Mouse (Mus musculus) cerebellum, adult 18-20 months (tissue): ENCODE measurements around the gene Pcsk6.
A peak's percentile ranks its signal among the peaks of the same experiment; 100 is the strongest.
"Not testable (repeated sequence)": the region's sequence is repeated elsewhere in the genome, so short reads cannot be mapped to it uniquely, and the experiment has no call there.

Experiments used
- DNase-seq, 2 experiments: peaks; one replicate each; pipeline ENCODE4 v3.0.0; 2021

Gene Pcsk6

DNA sequence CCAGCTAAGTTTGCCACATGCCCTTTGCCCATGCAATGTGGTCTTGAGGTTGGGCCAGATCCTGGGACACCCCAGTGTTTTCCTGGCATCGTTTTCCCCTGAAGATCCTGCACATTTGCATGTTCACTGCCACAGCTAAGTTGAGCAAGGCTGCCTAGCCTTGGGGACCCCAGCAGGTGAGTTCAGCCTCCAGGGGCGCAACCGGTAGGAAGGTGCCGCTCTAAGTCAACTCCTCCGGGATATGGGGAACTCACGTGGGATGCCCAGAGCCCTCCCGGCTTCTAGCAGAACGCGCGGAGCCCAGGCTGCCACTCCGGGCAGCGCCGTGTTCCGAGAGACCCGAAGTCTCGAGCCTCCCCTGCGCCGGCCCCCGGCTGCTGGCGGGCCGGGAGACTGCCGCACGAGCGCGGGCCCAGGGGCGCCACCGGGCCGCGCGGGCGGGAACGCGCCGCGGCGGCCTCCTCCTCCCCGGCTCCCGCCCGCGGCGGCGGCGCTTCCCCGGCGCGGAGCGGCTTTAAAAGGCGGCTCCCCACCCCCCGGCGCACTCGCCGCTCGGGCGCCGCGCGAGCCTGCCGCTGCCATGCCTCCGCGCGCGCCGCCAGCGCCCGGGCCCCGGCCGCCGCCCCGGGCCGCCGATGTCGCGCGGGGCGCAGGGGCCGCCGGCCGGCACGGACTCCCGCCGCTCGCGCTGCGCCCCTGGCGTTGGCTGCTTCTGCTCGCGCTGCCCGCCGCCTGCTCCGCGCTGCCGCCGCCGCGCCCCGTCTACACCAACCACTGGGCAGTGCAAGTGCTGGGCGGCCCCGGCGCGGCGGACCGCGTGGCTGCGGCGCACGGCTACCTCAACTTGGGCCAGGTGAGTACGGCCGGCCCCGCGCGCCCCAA is at the start of gene Pcsk6:
Gene Pcsk6 (plus strand): TSS at position 144 of the 882 bp plus-strand sequence.
- DNase-seq: peak; percentile 31 to 54

DNA sequence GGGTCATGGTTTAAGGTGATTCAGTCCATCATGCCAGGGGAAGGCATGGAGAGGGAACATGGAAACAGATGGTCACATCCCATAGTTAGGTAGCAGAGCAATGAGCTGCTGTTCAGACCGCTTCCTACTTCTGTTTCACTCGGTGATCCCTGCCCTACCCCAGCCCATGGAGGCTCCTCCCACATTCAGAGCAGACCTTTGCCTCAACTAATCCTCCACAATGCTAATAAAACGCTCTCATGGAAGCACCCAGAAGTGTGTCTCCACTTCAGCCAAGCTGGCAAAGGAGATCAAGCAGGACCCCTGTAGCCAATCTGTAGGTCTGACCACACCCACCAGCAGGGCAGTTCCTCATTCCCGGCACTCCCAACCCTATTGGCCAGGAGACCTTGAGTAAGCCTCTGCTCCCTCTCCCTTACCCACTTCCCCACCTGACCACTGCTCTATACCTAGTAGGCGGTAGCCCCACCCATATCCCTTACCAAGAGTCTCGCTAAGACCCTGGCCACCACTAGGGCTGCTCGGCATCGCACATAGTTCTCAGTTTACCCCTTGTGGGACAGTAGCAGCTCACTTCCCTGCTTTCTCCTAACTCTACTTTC is 47.8 kb upstream of the Pcsk6 start:
- DNase-seq: no peak

DNA sequence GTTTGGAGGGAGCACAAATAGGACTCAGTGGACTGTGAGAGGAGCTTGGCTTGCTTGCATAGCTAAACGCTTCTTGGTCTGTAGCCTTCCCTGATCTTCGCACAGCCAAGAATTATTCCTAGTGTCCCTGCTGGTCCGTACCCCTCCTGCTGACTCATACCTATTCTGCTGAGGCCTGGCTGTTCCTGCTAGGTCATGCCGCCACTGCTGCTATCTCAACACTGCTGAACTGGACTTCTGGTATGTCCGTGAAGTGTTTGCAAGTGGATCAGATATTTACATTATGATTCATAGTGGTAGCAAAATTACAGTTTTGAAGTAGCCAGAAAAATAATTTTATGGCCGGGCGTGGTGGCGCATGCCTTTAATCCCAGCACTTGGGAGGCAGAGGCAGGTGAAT is 44.0 kb upstream of the Pcsk6 start:
- no peak for DNase-seq

DNA sequence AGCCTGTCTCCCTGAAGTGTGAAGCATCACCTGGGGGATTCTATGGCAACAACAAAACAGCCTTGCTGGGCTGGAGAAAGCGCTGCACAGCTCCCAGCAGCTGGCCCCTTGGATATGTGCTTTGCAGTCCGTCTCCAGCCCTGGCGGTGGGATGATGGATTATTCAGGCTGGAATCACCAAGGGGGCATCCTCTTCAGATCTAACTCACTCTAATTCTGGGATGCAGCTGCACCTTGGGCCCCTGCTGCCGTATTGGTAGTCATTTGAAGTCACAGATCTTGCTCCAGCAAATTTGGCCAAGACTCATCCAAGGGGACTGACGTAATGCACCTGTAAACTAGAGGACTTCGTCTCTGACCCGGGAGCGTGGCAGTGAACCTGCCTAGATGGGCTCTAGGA is 41.1 kb upstream of the Pcsk6 start:
- no peak for DNase-seq

DNA sequence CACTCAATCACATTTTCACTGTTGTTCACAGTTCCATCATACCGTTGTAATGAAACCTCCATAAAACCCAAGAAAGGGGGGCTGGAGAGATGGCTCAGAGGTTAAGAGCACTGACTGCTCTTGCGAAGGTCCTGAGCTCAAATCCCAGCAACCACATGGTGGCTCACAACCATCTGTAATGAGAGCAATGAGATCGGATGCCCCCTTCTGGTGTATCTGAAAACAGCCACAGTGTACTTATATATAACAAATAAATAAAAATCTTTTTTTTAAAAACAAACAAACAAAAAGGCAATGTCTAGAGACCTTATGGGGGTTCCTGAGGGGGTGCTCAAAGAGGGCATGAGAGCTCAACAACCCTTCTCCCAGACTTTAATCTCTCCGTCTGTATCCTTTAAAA is 39.6 kb upstream of the Pcsk6 start:
- not testable (repeated sequence) for DNase-seq

DNA sequence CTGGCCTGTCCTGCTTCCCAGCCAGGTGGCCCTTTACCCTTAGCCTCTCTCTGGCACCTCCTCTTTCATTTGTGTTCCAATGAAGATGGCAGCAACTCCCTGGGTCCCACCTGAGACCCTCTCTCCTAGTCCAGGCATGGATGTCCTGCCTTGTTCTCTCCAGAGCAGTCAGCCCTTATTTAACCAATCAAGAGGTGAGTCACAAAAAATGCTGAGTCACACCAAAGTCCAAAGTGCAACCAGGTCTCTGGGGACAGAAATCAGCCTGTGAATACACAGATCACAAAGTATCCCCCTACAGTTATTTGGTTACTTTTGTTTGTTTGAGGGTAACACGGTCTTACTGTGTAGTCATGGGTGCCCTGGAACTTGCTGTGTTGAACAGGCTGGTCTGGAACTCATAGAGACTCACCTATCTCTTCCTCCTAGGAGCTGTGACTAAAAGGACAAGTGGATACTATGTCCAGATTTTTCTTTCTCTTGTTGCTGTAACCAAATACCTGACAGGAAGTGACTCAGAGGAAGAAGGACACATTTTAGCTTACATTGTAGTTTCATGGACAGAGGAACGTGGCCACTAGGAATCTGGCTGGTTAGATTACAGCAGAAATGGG is 38.9 kb upstream of the Pcsk6 start:
- DNase-seq: no peak

DNA sequence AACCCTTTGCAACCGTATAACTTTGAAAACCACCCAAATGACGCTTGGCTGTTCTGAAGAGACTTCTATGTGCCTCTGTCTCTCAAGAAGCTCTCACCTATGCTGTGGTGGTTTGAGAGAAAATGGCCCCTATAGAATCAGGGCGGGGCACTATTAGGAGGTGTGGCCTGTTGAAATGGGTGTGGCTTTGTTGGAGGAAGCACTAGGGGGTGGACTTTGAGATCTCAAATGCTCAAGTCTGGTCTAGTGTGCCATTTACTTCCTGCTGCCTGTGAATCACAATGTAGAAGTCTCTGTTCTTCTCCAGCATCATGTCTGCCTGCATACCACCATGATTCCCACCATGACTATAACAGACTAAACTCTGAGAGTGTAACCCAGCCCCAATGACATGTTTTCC is 21.8 kb upstream of the Pcsk6 start:
- DNase-seq: no peak

DNA sequence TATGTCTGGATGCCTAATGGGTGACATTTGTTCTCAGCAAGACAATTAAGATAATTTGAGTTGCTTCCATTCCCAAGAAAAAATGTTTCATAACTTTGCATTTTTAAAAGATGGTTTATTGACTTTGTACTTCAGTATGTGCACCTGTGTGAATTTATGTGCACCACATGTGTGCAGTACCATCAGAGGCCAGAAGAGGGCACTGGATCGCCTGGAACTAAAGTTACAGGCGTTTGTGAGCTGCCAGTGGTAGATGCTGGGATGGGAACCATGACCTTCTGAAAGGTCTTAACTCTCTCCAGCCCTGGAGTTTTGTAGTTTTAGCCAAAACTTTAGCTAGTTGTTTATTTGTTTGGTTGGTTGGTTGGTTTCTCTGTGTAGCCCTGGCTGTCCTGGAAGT is 18.3 kb upstream of the Pcsk6 start:
- no peak for DNase-seq

DNA sequence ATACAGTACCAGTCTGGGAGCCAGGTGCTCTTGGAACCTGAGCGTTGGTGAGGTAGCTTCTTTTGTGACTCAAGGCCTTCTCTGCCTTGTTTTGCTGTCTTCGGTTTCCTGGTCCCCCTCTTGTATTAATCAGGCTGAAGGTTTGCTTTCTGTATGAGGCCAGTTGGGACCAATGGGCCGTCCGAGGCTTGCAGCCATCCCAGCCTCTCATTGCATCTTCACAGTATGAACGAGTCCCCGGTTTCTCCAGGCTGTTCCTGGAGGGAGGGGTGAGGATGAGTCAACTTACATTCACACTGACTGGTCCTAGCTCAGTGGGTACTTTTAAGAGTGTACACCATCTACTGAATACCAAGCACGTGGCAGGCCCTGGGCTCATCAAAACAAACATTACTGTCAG is 553 bp upstream of the Pcsk6 start:
- DNase-seq: no peak

DNA sequence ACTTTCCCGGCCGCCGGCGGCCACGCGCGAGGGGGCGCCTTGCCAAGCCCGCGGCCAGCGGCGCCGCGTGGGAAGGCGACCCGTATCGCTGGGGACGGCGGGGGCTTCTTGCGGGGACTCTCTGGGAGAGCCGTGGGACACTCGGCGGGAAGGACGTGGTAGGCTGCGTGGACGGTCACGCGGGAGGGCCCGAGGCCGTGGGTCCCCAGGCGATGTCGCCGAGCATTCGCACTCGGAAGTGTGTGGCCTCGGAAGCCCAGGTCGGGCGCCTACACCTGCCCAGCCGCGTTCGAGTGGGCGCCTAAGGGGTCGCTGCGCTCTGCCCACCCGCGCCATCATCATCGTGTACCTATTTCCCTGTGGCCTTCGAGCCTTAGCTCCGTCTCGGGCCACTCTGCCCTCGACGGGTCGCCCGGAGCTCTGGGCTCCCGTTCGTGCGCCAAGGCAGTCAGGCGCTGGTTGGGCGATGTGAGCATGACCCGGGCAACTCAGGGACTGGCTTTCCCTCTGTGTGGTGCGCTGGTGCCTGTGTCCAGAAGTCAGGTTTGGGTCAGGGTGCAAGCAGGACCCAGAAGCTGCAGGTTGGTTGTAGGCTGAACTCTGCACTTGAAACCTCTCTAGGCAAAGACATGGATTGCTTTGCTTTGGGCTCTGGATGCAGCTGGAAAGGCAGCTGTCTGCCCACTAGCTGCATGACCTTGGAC is 1.1 kb downstream of the Pcsk6 start:
- DNase-seq: no peak

DNA sequence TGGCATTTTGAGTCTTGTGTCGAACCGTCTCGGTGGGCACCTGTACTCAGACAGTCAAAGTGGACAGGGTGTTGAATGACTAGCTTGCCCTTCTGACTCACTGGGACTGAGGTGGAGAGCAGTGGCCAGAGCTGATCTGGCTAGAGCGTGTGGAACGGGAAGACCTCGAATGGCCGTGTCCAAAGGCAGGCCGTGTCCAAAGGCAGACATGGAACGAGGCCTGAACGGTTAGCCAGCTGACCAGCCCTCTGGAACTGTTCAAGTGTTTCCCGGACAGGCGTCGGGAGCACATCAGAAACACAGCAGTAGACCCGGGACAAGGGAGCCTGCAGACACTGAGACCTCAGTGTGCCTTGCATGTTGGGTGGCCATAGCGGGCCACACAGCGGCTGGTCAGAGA is 7.6 kb downstream of the Pcsk6 start:
- DNase-seq: no peak

DNA sequence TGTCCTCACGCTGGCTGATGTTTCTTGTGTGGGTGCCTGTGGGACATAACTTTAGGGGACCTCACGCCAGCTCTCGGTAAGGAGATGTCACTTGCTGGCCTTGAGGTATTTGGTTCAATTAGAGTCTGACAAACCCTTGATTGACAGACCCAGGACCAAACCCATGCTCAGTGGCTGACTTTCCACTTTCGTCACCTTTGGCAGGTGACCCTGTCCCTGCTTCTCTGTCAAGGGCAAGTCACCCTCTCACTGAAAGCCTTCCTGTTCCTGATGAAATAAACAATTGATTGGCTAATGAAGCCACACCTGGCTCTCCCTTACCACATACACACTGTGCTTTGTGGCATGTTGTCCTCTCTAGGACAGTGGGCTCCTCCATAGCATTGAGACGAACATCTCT is 8.3 kb downstream of the Pcsk6 start:
- DNase-seq: no peak

DNA sequence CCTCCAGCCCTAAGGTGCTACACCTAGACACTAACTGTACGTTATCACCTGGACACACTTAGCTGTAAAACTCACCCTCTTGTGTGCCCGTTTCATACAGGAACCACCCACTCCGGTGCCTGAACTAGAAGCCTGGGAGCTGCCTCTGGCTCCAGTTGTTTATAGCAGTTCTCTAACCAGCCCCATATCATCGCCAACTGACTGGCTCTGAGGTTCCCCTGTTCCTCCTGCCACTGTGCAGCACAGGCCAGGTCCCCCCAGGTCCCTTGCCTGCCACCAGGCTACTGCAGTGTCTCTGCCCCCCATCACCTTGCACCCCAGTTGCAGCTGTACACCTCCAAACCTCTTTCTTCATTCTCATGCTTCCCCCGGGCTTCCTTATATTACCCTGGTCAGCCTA is 8.7 kb downstream of the Pcsk6 start:
- DNase-seq: no peak

DNA sequence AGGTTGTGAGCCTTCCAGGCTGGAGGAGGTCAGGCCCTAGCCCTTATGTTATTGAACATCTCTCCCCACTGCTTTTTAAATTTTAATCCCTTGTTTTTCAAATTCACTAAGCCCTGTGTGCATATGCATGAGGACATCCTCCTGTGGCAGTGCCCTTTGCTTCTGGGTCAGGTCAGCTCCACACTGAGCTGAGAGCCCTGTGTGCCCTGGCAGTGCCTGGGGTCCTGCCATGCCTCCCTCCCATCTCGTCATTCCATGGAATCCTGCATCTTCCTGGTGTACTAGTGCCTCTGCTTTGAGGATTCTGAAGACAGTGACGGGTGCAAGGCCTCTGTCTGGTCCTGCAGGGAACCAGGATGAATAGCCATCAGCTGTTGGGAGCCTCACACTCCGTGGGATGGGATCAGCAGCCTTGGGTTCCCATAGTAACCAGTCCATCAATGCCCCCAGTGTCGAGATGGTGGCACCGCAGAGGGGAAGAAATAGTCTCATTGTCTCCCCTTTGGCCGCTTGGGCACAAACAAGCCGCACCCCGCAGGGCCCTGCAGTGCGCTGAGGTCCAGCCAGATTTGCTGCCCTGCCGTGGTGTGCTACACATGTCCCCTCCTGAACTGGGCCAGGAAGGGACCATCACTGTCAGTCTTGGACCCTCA is 9.5 kb downstream of the Pcsk6 start:
- DNase-seq: peak; percentile 36 to 47

DNA sequence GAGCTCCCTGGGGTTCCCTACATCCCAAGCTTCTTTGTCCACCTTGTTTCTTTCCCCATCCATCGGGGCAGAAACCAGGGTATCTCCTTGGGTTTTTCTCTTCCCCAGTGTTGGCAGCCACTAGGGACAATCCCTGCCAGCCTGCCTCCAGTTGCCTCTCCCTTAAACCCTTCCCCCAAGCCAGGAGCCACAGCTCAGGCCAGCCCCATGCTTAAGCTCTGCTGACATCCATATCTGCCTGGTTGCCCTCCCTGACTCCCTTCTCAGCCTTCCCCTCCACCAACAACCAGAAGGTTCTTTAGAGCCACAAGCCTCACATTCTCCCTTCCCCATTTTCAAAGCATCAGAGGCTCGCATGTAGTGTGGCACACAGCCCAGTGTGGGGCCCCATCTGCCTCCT is 10.3 kb downstream of the Pcsk6 start:
- no peak for DNase-seq

DNA sequence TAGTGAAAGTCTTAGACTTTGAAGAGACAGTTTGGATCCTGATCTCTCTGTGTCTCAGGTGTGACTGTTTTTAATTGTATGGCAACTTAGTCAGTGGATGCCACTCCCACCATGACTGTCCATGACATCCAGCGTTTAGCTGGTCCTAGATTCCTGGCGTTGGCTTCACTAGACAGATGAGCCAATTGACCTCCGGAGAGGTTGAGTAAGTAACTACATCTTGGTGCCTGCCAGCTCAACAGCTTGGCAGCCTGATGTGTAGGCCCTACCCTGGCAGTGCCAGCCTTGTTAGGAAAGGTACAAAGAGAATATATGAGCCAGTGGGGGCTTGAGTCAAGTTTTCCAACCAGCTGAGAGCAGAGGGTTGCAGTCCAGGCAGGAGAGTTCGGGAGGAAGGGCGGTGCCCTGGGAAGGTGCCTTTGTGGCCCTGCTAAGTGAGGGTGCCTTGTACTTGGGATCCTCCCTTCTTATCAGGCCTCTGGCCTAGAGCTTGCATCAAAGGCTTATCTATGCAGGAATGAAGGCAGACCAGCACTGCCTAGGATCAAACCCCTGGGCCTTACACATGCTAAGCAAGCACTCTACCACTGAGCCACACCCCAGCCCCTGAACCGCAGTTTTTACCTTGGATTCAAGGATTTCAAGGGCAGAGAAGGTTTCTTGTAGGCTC is 11.8 kb downstream of the Pcsk6 start:
- DNase-seq: no peak

DNA sequence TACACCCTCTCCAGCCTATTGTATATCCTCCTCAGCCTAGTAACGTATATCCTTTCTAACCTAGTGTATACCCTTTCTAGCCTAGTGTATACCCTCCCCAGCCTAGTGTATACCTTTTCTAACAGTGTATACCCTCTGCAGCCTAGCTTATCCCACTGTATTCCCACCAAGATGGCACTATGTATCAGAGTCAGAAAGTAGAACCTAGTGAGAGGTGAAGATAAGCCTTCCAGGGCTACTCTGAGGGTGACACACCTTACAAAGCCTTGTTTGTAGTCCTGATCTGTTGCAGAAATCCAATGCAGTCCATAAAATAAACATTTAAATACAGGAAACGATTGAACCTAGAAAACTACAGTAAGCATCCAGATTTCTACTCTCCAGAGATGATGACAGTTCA is 12.4 kb downstream of the Pcsk6 start:
- DNase-seq: no peak

DNA sequence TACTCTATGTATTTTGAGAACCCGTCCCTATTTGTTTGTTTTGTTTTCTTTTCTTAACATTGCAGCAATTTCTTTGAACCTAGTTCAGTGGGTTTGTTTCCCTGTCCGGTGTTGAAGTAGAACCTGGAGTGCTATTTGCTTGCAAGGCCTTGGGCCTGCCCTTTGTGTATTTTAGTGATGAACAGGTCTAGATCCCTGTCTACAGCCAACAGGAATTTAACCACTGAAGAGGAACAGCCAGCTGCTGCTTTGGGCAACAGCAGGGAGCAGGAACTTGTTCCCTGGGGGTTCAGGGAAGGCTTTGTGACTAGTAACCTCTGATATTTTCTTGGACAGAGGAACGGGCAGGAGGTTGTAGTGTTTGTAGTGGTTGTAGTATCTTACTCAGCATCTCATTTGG is 15.1 kb downstream of the Pcsk6 start:
- DNase-seq: no peak

DNA sequence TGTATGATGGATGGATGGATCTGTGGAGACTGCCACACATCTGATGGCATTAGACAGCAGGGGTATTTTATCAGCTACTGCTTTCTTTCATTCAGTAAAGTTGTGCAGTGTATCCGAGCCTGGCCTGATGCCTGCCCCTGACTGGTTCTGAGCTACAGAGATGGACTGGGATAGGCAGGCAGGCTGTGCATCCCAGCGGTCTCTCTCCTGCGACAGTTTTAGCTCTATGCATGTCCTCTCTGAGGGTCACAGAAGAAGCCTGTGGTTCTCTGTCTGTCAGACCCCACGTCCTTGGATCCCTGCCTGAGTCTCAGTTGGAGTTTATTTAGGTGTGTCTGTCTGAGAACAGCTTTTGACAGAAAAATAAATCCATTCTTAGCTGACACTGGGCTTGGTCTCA is 16.7 kb downstream of the Pcsk6 start:
- DNase-seq: no peak

DNA sequence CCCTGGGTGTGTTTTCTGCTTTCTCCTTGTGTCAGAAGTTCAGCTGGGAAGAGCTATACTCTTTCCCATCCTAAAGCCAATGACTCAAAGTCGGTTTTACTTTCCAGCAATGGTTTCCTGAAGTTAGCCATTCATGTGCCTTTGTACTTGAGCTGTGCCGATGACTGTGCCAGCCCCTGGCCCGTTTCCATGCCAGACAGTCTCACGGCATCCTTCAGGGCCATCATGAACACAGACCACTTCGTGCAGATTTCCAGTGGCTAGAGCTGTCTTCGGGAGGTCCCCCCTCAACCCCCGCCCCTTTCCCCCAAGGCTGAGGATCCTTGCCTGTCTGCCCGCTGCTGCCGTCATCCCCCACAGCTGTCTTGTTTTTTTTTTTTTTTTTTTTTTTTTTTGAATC is 17.8 kb downstream of the Pcsk6 start:
- DNase-seq: peak in 1 of 2 experiments; percentile 24

DNA sequence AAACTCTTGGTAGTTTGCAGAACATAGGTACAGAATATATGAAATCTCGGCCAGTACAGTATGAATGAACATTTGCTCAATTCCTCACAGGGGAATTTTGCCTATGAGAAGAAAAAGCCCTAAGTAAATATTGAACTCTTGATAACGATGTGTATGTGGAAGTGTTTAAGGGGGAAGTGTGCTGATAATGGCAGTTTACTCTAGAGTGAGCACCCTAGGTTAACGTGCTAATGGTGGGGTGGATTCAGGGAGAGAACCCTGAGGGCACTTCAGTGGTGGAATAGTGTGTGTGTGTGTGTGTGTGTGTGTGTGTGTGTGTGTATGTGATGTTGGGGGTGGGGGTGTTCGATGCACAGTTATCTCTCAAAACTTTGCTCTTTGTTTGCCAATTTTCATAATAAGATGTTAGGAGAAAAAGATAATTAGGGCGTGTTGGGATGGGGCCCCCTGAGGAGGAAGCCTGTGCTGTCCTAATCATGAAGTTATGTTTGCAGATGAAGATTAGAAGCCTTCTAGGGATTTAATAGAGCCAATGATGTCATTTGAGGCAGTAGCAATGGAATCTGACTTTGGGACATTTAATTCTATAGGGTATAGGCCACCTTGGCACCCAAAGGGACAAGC is 19.2 kb downstream of the Pcsk6 start:
- DNase-seq: no peak

DNA sequence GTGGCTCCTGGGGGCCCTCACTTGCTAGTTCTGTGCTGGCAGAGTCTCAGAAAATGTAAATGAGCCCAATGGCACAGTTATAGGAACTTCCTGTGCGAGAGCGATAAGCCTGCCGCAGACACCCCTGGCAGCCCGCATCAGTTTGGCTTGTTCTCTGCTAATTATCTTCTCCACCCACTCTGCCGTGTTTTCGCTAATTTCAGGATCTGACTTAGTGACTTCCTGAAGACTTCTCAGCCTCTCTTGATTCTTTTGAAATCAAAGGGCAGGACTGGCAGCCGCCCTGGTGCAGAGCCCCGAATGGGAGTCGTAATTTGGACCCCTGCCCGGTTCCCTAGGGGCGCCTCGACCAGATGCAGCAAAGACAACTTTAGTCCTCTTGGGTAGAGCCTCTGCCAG is 19.8 kb downstream of the Pcsk6 start:
- no peak for DNase-seq
